Mouse (Mus musculus) heart, postnatal 25 days (tissue): ENCODE measurements around the gene Anp32e. TPM values are rescaled to one million over a fixed set of nuclear protein-coding genes. Genes with fewer than 3 reads are reported as not detected.

ENCODE experiments used
- DNase-seq: peaks from one replicate; pipeline ENCODE4 v3.0.0; 2022; ENCODE audit warnings: low spot score
- intact Hi-C: fragments of 180-260 bp; cut with DNase I; formaldehyde crosslinking; loops from one replicate; pipeline ENCODE4 v1.15.1; 2025
- total RNA-seq, 2 experiments: library from RNA; stranded (reverse); gene quantifications; 2 replicates each; pipeline ENCODE4 v1.2.3; 2021

Gene Anp32e
- total RNA-seq, 2 experiments from 2014 or later, result 74.2 to 92.2 TPM

- DNase-seq, result peak; percentile 7
Measured at GRCm38 (mm10) chr3:95990413-95990941, 61.4 kb downstream of the Anp32e start.

GRCm38 (mm10) chr3:95992990-95993603 is 64.1 kb downstream of the Anp32e start:
- intact Hi-C loops, result no loop called here
- peak; percentile 23 for DNase-seq

More at GRCm38 (mm10) chr3:95990413-95990941, 61.4 kb downstream of the Anp32e start:
- intact Hi-C loops, result no loop called here

- DNase-seq, result peak; percentile 21
Measured at GRCm38 (mm10) chr3:95993881-95994280, 64.8 kb downstream of the Anp32e start.

GRCm38 (mm10) chr3:95994381-95994846 is 65.4 kb downstream of the Anp32e start:
- intact Hi-C loops, result no loop called here
- peak; percentile 5 for DNase-seq

More at GRCm38 (mm10) chr3:95993881-95994280, 64.8 kb downstream of the Anp32e start:
- intact Hi-C loops, result no loop called here

- DNase-seq, result peak; percentile 15
- intact Hi-C loops, result no loop called here
Measured at GRCm38 (mm10) chr3:95994975-95995801, 66.1 kb downstream of the Anp32e start.

GRCm38 (mm10) chr3:95995802-95996428 is 66.9 kb downstream of the Anp32e start, which contains the start of gene Plekho1:
Gene Plekho1, minus strand, starts transcription at chr3:95996001.
- peak; percentile 64 for DNase-seq

GRCm38 (mm10) chr3:95996451-95997073 is 67.5 kb downstream of the Anp32e start:
- intact Hi-C loops, result no loop called here

More at GRCm38 (mm10) chr3:95995802-95996428, 66.9 kb downstream of the Anp32e start, which contains the start of gene Plekho1:
- intact Hi-C loops, result no loop called here

More at GRCm38 (mm10) chr3:95996451-95997073, 67.5 kb downstream of the Anp32e start:
- no peak for DNase-seq

Other genes starting within 250 kb of the Anp32e start
- gene Adamtsl4, start 241.3 kb upstream of the Anp32e start, total RNA-seq, result 10 to 100 TPM; 52.6 to 64.6 TPM
- 10 to 100 TPM; 52.1 to 60.8 TPM for gene Ecm1, start 189.7 kb upstream of the Anp32e start, total RNA-seq
- gene Tars2, start 169.0 kb upstream of the Anp32e start, total RNA-seq, result 10 to 100 TPM; 46.6 to 49.4 TPM
- gene Rprd2, start 110.4 kb upstream of the Anp32e start, total RNA-seq, result 10 to 100 TPM; 40.4 to 46.1 TPM
- 10 to 100 TPM; 21.1 to 23.1 TPM for gene Prpf3, start 73.4 kb upstream of the Anp32e start, total RNA-seq
- 100 to 1,000 TPM; 315 to 318 TPM for gene Mrps21, start 57.7 kb upstream of the Anp32e start, total RNA-seq
- 10 to 100 TPM in 1 of 2 experiments, 1 to 10 TPM in 1; 2.1 to 12.9 TPM for gene Ciart, start 47.0 kb upstream of the Anp32e start, total RNA-seq
- gene BC028528, start 37.2 kb upstream of the Anp32e start, total RNA-seq, result 10 to 100 TPM in 1 of 2 experiments, 1 to 10 TPM in 1; 7.2 to 13.9 TPM
- 100 to 1,000 TPM; 110 to 120 TPM for gene Aph1a, start 35.3 kb upstream of the Anp32e start, total RNA-seq
- 100 to 1,000 TPM; 171 to 175 TPM for gene Car14, start 24.6 kb upstream of the Anp32e start, total RNA-seq
- gene Plekho1, start 66.8 kb downstream of the Anp32e start, total RNA-seq, result 10 to 100 TPM; 76.4 to 89.1 TPM
- gene Vps45, start 129.2 kb downstream of the Anp32e start, total RNA-seq, result 10 to 100 TPM; 20.5 to 26.0 TPM
- 10 to 100 TPM; 52.2 to 54.5 TPM for gene Otud7b, start 175.3 kb downstream of the Anp32e start, total RNA-seq
- 1 to 10 TPM; 3.2 TPM for gene Mtmr11, start 232.8 kb downstream of the Anp32e start, total RNA-seq
- 10 to 100 TPM; 16.9 to 17.2 TPM for gene Sf3b4, start 243.1 kb downstream of the Anp32e start, total RNA-seq